Mouse (Mus musculus): ENCODE results near the gene Gfpt1.

The Gfpt1 gene

DNA sequence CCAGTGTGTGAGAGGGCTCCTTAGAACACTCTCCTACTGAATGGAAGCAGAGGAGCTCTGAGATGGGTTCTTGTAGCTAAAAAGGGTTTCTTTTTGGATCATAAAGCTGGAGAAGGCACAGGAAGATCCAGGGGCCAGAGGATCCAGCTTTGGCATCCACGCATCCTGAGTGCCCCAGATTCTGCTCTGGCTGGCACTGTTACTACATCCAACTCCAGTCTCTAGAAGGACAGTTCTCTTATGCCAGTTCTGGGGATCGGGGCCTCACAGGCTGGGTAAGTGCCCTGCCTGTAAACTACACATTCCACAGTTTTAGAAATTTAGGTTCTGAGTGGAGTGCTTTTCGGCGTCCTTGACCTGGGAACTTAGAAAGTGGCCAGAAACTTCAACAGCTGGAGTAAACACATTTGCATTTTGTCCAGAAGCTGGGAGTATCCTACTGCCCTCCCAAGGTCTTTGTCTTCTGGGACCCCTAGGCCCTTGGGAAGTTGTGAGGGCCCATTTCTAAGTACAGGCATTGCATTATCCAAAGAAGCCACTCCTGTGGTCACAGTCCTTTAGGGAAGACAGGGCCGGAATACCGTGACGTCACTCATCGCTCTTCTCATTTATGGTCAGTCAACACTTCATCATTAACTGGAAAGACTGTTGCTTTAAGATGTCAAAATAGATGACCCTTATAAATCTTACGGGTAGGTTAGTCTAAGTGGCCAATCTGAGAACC, 57.8 kb downstream of the Gfpt1 start:
- DNase-seq (ENCODE audit: low read depth, low spot score), result no peak

DNA sequence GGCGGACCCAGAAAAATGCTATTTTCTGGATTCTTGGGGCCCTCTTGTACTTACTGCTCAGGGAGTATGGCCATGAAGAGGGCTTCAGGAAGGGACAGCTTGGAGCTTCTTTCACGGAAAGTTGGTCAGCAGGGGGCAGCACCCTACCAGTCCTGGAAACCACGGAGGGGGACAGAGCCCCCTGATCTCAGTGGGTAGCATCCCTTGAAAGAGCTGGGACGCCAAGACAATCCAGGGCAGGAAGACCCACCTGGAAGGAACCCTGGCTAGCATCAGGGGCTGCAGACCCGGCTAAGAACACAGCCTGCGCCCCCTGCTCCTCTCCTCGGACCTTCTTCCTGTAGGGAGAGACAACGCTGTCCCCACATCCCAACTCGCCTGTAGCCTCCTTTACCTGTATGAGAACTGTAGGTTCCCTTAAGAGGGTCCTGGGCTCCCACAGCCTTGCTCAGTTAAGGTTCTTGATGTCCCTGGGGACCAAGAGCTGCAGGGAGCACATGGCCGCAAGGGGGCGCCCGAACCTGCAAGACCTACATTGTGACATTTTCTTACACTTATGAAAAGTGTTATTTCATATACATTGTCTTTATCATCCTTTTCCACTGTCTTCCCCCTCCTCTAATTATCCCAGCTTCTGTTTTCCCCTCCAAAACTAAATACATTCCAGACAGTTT, 58.8 kb downstream of the Gfpt1 start:
- DNase-seq (ENCODE audit: low read depth, low spot score), result peak; percentile 79

DNA sequence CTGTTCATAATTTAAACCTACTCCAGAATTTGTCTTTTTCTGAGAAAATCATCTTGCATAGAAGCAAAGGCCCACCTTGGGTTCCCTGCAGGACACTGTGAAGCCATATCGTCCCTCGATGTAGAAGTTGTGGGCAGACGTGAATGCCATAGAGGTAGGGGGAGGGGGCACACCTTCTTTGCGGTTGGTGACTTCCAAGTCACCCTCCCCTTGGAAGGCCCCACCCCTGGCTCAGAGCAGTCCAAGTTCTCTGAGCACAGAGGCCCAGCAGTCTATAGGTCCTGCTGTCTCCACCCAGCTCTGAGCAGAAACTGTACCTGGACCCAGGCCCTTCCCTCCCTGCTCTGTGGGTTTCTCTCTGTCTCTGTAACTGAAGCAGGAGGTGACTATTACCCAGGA, 59.3 kb downstream of the Gfpt1 start:
- DNase-seq (ENCODE audit: low read depth, low spot score), result no peak

DNA sequence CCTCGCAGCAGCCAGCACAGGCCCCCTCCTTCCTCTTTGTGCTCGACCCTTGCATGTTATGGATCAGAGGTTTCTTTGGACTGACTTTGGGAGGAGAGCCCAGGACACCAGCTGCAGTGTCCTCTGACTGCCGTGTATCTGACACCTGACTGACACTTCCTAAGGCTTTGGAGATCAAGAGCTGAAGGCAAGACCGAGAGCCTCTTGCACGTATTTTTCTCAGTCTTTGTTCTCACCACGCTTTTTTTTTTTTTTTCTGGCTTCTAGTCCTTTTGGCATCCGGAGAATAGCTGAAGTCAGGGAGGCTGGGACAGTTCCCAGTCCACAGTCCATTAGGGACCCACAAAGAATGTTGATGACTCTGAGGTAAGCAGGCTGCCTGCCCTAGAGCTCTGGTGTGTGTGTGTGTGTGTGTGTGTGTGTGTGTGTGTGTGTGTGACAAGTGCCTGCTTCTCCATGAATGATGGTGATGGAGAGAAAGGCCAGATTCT, 59.8 kb downstream of the Gfpt1 start:
- peak; percentile 85 for DNase-seq (ENCODE audit: low read depth, low spot score)

DNA sequence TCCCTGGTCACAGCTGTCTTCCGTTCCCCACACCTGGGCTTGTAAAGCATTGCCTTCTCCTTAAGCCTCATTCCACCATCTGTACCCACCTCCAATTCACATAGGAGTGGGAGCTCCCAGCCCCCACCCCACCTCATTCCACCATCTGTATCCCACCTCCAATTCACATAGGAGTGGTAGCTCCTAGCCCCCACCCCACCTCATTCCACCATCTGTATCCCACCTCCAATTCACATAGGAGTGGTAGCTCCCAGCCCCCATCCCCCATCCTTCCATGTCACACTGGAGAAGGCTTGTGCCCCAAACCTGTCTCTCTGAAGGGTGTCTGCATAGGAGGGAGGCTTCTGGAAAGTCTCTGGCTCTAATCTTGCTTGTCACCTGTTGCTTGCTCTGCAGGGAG, 60.7 kb downstream of the Gfpt1 start:
- no peak for DNase-seq (ENCODE audit: low read depth, low spot score)

DNA sequence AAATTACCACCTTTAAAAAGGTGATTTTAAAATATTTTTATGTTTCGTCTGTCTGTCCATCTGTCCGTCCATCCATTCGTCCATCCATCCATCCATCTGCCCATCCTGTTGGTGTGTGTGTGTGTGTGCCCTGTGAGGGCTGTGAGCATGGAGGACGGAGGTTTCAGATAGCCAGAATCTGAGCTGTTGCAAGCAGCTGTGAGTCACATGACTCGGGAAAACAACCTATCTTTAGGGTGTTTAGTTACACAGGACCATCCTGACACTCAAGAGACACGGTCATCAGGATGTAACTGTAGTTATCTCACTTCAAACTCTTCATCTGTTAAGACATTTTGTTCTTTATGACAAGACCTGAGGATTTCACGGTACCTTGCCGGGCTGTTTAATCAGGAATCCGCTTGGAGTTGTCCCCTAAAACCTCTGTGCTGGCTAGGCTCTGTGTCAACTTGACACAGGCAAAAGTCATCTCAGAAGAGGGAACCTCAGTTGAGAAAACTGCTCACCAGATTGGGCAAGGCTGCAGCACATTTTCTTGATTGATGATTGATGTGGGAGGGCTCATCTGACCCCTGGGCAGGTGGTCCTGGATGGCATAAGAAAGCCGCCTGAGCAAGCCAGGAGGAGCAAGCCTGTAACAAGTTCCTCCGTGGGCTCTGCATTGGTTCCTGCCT, 61.6 kb downstream of the Gfpt1 start, which contains the start of gene D6Ertd527e:
D6Ertd527e (plus strand) TSS at position 624 of the 674 bp plus-strand sequence.
- DNase-seq (ENCODE audit: low read depth, low spot score), result no peak

DNA sequence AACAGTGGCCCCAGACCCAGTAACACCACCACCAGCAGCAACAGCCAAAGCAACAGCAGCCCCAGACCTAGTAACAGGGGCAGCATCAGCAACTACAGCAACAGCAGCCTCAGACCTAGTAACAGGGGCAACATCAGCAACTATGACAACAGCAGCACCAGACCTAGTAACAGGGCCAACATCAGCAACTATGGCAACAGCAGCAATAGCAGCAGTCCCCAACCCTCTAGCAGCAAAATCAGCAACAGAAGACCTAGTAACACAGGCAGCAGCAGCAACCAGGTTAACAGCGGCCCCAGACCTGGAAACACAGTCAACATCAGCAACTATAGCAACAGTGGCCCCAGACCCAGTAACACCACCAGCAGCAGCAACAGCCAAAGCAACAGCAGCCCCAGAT, 68.8 kb downstream of the Gfpt1 start:
- no peak for DNase-seq (ENCODE audit: low read depth, low spot score)

DNA sequence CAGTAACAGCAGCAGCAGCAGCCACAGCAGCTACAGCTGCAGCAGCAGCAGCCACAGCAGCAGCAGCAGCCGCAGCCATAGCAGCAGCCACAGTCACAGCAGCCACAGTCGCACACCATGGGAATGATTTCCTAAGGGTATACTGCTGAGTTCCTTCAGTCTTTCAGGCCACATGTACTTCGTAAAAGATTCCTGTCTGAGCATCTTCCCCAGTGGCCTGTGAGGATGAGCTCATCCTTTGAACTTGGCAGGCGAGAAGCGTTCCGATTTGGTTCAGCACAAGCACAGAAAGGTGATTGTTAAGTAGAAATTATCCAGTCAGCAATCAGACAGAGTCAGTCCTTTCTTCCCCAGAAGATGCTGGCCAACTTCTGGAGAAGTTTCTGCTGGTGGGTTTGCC, 69.5 kb downstream of the Gfpt1 start:
- peak; percentile 61 for DNase-seq (ENCODE audit: low read depth, low spot score)

DNA sequence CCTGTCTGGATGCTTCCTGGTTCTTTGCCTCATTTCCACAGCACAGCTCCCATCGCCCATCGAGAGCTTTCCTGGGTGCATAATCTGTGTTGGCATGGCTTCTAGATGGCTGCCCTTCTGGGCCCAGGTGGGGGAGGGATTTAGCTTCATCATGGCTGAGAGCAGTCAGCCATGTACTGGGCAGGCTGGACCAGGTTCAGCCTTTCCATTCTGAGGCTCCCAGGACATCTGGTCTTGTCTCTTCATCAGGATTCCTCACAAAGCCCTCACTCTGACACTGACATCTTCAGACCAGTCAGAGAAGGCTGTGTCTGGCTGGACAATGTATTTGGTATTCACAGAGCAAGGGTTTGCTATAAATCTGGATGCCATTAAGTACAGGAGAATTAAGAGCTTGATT, 73.3 kb downstream of the Gfpt1 start:
- DNase-seq (ENCODE audit: low read depth, low spot score), result no peak

DNA sequence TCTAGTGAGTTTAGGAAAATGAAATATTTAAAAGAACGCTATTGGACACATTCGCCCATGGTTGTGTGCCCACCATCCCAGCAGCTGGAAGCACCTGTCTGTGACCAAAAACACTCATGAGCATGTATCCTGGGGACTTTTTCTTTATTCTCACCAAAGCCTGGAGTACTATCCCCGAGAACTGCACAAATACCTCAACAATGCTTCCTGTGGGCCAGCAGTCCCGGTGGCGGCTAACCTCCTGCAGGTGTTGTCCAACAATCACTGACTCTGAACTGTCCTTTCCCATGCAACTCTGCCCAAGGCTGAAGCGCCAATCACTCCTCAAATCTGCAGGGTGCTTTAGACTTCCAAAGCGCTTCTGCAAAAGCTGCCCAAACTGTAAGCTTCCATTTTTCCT, 74.0 kb downstream of the Gfpt1 start:
- no peak for DNase-seq (ENCODE audit: low read depth, low spot score)

DNA sequence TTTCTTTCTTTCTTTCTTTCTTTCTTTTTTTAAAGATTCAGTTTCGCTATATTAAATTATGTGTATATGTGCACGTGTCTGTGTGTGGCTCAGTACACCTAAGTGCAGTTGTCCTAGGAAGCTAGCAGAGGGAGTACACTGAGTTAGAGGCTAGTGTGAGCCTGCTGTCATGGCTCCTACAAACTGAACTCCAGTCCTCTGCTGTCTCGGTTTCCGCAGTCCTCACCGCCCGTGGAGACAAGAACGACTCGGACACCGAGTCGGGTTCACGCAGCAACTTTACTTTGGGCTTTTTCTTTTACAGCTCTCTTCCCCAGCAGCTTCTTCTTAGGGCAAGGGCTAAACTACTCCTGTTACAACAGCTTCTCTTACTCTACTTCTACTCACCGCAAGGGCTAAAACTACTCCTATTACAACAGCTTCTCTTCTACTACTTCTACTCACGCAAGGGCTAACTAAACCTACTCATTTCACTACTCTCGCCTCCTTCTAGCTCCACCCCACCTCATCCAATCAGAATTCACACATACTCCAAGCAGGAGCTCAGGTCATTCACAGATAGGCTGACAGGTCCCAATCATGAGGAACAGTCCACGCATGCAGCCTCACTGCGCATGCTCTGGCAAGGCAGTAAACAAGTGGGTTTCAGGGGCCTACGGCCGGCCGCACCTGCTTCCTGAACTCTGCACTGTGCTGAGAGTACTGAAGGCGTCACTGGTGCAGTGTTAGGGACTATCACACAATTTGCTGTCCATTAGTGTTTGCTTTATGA, 76.6 kb downstream of the Gfpt1 start:
- DNase-seq (ENCODE audit: low read depth, low spot score), result no peak

DNA sequence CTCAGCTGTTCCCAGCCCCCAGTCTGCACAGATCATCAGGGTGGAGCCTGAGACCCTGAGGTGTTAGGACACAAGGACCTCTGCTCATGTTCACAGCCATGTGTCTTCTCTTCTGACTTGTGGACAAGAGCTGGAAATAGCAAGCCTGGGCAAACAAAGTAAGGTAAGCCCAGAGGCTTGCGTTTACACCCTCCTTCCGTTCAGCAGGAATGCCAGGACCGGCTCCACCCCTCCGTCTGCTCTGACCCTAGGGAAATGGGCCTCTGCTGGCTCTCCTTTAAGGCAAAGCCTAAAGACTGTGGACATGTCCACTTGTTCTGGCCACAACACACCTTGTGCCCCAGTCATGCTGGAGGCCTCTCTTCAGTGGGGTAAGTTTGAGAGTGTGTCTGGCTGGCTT, 77.3 kb downstream of the Gfpt1 start:
- DNase-seq (ENCODE audit: low read depth, low spot score), result no peak

DNA sequence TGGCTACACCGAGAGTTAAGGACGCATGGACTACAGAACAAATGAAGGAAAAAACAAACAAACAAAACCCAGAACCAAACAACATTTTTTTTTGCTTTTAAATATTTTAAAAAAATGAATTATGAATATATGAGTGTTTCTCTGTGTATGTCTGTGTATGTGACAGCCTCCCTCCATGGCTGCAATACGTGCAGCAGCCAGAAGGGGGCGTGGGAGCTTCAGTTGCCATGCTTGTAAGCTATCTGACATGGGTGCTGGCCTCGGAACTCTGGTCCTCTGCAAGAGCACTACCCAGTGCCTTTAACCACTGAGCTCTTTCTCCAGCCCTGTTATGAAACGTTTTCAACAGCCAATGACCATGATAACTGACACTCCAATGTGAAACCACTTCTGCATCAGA, 78.0 kb downstream of the Gfpt1 start:
- DNase-seq (ENCODE audit: low read depth, low spot score), result no peak

DNA sequence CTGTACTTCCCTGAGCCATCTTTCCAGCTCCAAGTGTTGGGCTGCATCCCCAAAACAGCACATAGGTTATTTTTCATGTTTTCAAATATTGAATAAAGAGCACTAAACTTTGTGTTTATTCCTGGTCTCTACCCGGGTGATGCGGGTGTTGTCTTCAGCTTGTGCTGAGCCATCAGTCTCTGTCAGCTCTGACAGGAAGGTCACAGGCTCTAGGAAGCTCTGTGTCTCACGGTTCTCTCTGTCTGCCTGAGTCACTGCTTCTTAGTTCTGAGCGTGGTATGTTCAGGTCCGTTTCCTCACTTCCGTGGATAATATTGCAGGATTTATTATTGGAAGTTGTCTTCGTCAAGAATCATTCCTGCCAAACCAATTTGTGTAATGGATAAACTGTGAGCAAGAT, 79.3 kb downstream of the Gfpt1 start:
- DNase-seq (ENCODE audit: low read depth, low spot score), result no peak

DNA sequence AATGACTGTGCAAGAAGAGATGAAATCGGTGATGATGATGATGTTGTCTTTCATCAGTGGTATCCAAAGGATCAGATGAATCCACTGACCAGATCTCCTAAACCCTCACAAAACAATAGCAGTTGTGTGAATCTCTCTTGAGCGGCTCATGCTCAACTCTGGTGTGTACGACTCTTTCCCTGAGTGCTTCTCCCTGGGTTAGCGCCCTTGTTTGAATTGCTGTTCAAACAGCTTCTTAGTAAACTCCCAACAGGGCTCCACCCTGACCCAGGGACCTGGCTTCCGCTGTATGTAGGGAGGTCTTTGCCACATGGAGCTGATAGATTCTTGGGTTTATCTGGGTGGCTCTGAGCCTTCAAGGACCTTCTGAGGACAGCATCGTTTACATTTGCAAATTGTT, 80.8 kb downstream of the Gfpt1 start:
- DNase-seq (ENCODE audit: low read depth, low spot score), result no peak

DNA sequence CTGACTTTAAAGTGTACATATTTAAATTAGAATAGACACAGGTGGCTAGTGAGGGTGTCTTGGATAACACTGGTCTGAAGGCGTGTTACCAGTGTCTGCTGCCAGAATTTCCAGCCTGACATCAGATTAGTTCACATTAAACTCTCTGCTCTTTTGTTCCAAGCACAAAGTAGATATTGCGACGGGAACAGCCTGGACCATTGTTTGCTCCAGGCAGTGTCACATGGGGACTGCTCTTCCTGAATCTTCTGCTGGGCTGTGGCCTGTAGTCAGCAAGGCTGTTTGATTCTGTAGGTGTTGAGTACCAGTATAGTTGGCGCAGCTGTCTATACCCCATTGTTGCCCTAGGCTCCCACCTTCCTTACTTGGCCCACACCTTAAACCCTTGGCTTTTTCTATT, 81.3 kb downstream of the Gfpt1 start:
- no peak for DNase-seq (ENCODE audit: low read depth, low spot score)

DNA sequence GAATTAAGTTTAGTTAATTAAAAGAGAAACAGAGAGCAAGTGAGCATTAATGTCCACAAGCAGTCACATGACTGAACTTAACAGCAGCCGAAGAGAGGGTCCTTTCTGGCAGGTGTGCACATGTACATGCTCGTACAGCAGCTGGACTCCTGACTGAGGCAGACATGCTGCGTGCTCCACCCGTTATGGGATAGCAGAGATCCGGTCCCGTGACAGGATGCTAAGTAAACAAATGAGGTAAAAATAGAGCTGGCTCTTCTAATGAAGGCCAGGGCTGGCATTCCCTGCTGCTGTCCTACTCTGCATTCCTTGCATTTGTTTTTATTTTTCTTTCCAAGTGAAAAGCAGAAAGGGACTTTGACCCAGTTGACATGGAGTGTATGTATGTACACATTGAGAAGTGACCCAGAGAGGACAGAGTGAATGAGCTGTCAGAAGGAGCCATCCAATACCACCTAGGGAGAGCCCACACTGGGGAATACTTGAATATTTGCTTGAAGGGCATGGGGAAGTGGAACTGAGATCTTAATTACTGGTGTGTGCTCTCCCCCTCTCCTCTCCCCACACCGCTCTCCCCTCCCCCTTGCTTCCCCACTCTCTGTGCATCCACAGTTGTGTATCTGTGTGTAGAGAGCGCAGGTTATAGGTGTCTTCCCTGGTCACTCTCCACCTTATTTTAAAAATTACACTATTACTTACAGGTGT, 84.6 kb downstream of the Gfpt1 start:
- no peak for DNase-seq (ENCODE audit: low read depth, low spot score)

DNA sequence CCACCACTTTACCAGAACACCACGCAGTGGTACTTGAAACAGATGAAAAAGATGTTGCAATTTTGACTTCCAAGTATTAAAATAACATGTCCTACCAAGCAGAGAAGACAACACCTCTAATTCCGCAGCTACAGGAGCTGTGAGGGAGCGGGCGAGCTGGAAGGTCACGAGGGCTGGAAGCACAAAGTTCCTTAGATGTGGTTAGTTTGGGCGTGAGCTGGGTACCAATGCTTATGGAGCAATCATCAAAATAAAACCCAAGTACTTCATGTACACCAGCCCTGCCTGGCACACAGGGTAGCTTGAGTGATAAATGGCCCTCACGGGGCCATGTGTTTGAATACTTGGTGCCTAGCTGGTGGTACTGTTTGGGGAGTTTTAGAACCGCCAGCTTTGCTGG, 87.2 kb downstream of the Gfpt1 start:
- DNase-seq (ENCODE audit: low read depth, low spot score), result no peak

DNA sequence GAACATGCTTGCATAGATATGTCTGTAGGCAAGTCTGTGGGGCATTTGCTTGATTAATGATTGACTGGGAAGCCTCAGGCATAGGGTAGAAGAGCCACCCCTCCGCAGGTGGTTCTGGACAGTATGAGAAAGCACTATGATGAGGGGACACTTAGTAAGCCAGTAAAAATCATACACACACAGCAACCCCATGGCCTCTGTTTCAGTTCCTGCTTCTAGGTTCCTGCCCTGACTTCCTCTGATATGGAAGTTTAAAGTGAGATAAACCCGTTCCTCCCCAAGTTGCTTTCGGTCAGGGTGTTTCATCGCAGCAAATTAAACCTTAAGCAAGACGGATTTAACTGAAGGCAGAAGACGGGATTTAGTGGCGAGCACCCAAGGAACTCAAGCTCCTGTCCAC, 88.0 kb downstream of the Gfpt1 start:
- no peak for DNase-seq (ENCODE audit: low read depth, low spot score)

DNA sequence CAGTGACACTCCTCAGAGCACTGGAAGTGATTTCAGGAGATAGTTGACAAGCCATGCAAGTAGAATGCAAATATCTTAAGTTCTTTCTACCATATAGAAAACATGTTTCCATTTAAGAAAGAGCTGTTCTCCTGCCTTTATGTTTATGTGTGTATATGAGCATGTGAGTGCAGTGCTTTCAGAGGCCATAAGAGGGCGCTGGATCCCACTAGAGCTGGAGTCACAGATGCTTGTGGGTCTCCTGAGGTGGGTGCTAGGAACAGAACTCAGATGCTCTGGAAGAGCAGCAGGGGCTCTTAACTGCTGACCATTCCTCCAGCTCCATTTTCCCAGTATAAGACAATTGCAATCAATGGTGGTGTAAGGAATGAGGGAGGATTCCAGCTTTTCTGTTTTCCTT, 88.4 kb downstream of the Gfpt1 start:
- DNase-seq (ENCODE audit: low read depth, low spot score), result no peak

DNA sequence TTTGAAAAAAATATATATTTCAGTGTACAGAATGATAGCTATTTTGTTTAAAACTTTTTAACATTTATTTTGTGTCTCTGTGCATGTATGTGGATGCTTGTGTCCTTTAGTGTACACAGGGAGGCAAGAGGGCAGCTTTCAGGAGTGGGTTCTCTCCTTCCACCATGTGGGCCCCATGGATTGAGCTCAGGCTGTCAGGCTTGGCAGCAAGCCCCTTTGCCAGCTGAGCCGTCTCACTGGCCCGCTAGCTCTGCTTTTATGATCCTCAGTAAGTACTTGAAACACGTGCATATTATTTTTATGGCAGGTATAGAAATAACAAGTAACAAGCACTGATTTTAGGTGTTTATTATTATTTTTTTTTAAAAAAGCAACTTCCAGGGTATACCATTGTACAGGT, 90.9 kb downstream of the Gfpt1 start:
- no peak for DNase-seq (ENCODE audit: low read depth, low spot score)
